Mouse (Mus musculus) MEL (cell line): ENCODE measurements around the gene Wdr5. TPM values are rescaled to one million over a fixed set of nuclear protein-coding genes. Genes with fewer than 3 reads are reported as not detected.

ENCODE experiments used
- DNase-seq: peaks from one replicate; pipeline ENCODE4 v3.0.0; 2011; ENCODE audit warnings: low read depth, low spot score
- H3K27ac ChIP-seq: 2 replicates; pipeline ENCODE4 v1.5.1; 2012; ENCODE audit warnings: low read depth, mild to moderate bottlenecking, control low read depth, low read length, moderate library complexity; ENCODE audit not compliant: control insufficient read depth
- H3K27me3 ChIP-seq, 2 experiments: fragments of 150-350 bp in 1 of 2; sonication (generic) in 1 of 2; 2 replicates each; pipeline ENCODE4 v1.6.1; 2012; ENCODE audit warnings: low read length in 2 of 2, mild to moderate bottlenecking in 2 of 2, improper control_type of control experiment in 1 of 2, moderate library complexity in 1 of 2; ENCODE audit not compliant: insufficient read depth in 2 of 2, control insufficient read depth in 1 of 2
- H3K36me3 ChIP-seq, 2 experiments: 2 replicates each; pipeline ENCODE4 v1.6.1; 2012 to 2014; ENCODE audit warnings: low read length in 2 of 2, improper control_type of control experiment in 1 of 2, inconsistent platforms in 1 of 2, mild to moderate bottlenecking in 1 of 2; ENCODE audit not compliant: insufficient read depth in 2 of 2, control insufficient read depth in 1 of 2
- H3K4me1 ChIP-seq, 2 experiments: fragments of 150-350 bp in 1 of 2; sonication (generic) in 1 of 2; 2 replicates each; pipeline ENCODE4 v1.6.1; 2012; ENCODE audit warnings: low read length in 2 of 2, improper control_type of control experiment in 1 of 2, mild to moderate bottlenecking in 1 of 2; ENCODE audit not compliant: insufficient read depth in 2 of 2, control insufficient read depth in 1 of 2
- H3K4me3 ChIP-seq, 2 experiments: fragments of 150-350 bp in 1 of 2; sonication (generic) in 1 of 2; 2 replicates each; pipeline ENCODE4 v1.5.1; 2012; ENCODE audit warnings: low read depth in 2 of 2, low read length in 2 of 2, mild to moderate bottlenecking in 2 of 2, moderate library complexity in 2 of 2, control low read depth in 1 of 2, improper control_type of control experiment in 1 of 2; ENCODE audit not compliant: control insufficient read depth in 1 of 2, insufficient read depth in 1 of 2
- H3K79me2 ChIP-seq: 2 replicates; pipeline ENCODE4 v1.6.1; 2012; ENCODE audit warnings: mild to moderate bottlenecking, low read length, moderate library complexity; ENCODE audit not compliant: control insufficient read depth, poor library complexity, insufficient read depth
- H3K9ac ChIP-seq: 2 replicates; pipeline ENCODE4 v1.6.1; 2012; ENCODE audit warnings: low read depth, mild to moderate bottlenecking, control low read depth, low read length, moderate library complexity; ENCODE audit not compliant: control insufficient read depth, poor library complexity, severe bottlenecking
- H3K9me3 ChIP-seq: fragments of 150-350 bp; sonication (generic); replicated peaks from 2 replicates; pipeline ENCODE4 v1.6.1; 2012; ENCODE audit warnings: mild to moderate bottlenecking, low read length, improper control_type of control experiment, moderate library complexity; ENCODE audit not compliant: insufficient read depth
- CHD1 ChIP-seq: IDR thresholded peaks from 2 replicates; pipeline ENCODE4 v1.6.1; 2012; ENCODE audit warnings: low read depth, mild to moderate bottlenecking, inconsistent platforms, low read length, improper control_type of control experiment
- CTCF ChIP-seq, 3 experiments: IDR thresholded peaks in 2 of 3; conservative IDR thresholded peaks in 1 of 3; 2 replicates each; pipeline ENCODE4 v1.5.1; 2011 to 2012; ENCODE audit warnings: low read length in 3 of 3, low read depth in 2 of 3, mild to moderate bottlenecking in 2 of 3, improper control_type of control experiment in 1 of 3, inconsistent platforms in 1 of 3, mixed read lengths in 1 of 3, moderate library complexity in 1 of 3; ENCODE audit not compliant: control insufficient read depth in 1 of 3, insufficient read depth in 1 of 3, poor library complexity in 1 of 3, severe bottlenecking in 1 of 3
- E2F4 ChIP-seq: IDR thresholded peaks from 2 replicates; pipeline ENCODE4 v1.6.1; 2011; ENCODE audit warnings: low read depth, low read length, improper control_type of control experiment, borderline replicate concordance
- ELF1 ChIP-seq: IDR thresholded peaks from 2 replicates; pipeline ENCODE4 v1.6.1; 2014; ENCODE audit warnings: low read depth, mild to moderate bottlenecking, inconsistent platforms, low read length, improper control_type of control experiment, moderate library complexity
- ETS1 ChIP-seq: IDR thresholded peaks from 2 replicates; pipeline ENCODE4 v1.6.1; 2012; ENCODE audit warnings: low read depth, mild to moderate bottlenecking, inconsistent platforms, low read length, improper control_type of control experiment, moderate library complexity
- GATA1 ChIP-seq: IDR thresholded peaks from 2 replicates; pipeline ENCODE4 v1.6.1; 2011; ENCODE audit warnings: low read depth, low read length, improper control_type of control experiment
- JUND ChIP-seq: IDR thresholded peaks from 2 replicates; pipeline ENCODE4 v1.6.1; 2011; ENCODE audit warnings: low read depth, mild to moderate bottlenecking, improper control_type of control experiment, low read length
- KAT2A ChIP-seq: conservative IDR thresholded peaks from 2 replicates; pipeline ENCODE4 v1.6.1; 2012; ENCODE audit warnings: low read depth, low read length, improper control_type of control experiment, inconsistent platforms
- MAFK ChIP-seq: IDR thresholded peaks from 2 replicates; pipeline ENCODE4 v1.6.1; 2011; ENCODE audit warnings: low read depth, mild to moderate bottlenecking, low read length, improper control_type of control experiment, borderline replicate concordance
- MAZ ChIP-seq: IDR thresholded peaks from 2 replicates; pipeline ENCODE4 v1.6.1; 2012; ENCODE audit warnings: low read depth, mild to moderate bottlenecking, inconsistent platforms, low read length, improper control_type of control experiment
- MEF2A ChIP-seq: IDR thresholded peaks from 2 replicates; pipeline ENCODE4 v1.6.1; 2014; ENCODE audit warnings: low read depth, mild to moderate bottlenecking, inconsistent platforms, low read length, improper control_type of control experiment; ENCODE audit not compliant: poor library complexity, insufficient replicate concordance, severe bottlenecking; ENCODE audit errors: extremely low read depth
- MYB ChIP-seq: IDR thresholded peaks from 2 replicates; pipeline ENCODE4 v1.6.1; 2011; ENCODE audit warnings: mild to moderate bottlenecking, low read depth, low read length, improper control_type of control experiment
- POLR2A ChIP-seq, 2 experiments: IDR thresholded peaks; 2 replicates each; pipeline ENCODE4 v1.6.1; 2011 to 2012; ENCODE audit warnings: low read length in 2 of 2, mild to moderate bottlenecking in 2 of 2, control low read depth in 1 of 2, improper control_type of control experiment in 1 of 2, low read depth in 1 of 2, moderate library complexity in 1 of 2; ENCODE audit not compliant: control insufficient read depth in 1 of 2, insufficient read depth in 1 of 2, poor library complexity in 1 of 2
- POLR2AphosphoS2 ChIP-seq: IDR thresholded peaks from 2 replicates; pipeline ENCODE4 v1.6.1; 2011; ENCODE audit warnings: low read length, improper control_type of control experiment
- POLR2AphosphoS5 ChIP-seq: IDR thresholded peaks from 2 replicates; pipeline ENCODE4 v1.6.1; 2012; ENCODE audit warnings: low read depth, borderline replicate concordance, mild to moderate bottlenecking, inconsistent platforms, low read length, moderate library complexity, mixed read lengths
- RAD21 ChIP-seq: IDR thresholded peaks from 2 replicates; pipeline ENCODE4 v1.6.1; 2011; ENCODE audit warnings: mild to moderate bottlenecking, low read depth, low read length, improper control_type of control experiment
- RCOR1 ChIP-seq: IDR thresholded peaks from 2 replicates; pipeline ENCODE4 v1.6.1; 2012; ENCODE audit warnings: low read depth, mild to moderate bottlenecking, inconsistent platforms, low read length, improper control_type of control experiment
- SMC3 ChIP-seq: IDR thresholded peaks from 2 replicates; pipeline ENCODE4 v1.6.1; 2011; ENCODE audit warnings: low read depth, low read length, improper control_type of control experiment
- TAL1 ChIP-seq: IDR thresholded peaks from 2 replicates; pipeline ENCODE4 v1.6.1; 2012; ENCODE audit warnings: mild to moderate bottlenecking, inconsistent platforms, low read length, moderate library complexity, mixed read lengths
- USF1 ChIP-seq: IDR thresholded peaks from 2 replicates; pipeline ENCODE4 v1.6.1; 2014; ENCODE audit warnings: low read depth, mild to moderate bottlenecking, inconsistent platforms, low read length, improper control_type of control experiment, moderate library complexity
- ZC3H11A ChIP-seq: IDR thresholded peaks from 2 replicates; pipeline ENCODE4 v1.6.1; 2012; ENCODE audit warnings: low read depth, mild to moderate bottlenecking, inconsistent platforms, low read length, improper control_type of control experiment
- ZKSCAN1 ChIP-seq: IDR thresholded peaks from 2 replicates; pipeline ENCODE4 v1.6.1; 2012; ENCODE audit warnings: low read depth, mild to moderate bottlenecking, inconsistent platforms, low read length, improper control_type of control experiment, moderate library complexity
- ZMIZ1 ChIP-seq: IDR thresholded peaks from 2 replicates; pipeline ENCODE4 v1.6.1; 2012; ENCODE audit warnings: low read depth, mild to moderate bottlenecking, inconsistent platforms, low read length, improper control_type of control experiment, moderate library complexity
- ZNF384 ChIP-seq: IDR thresholded peaks from 2 replicates; pipeline ENCODE4 v1.6.1; 2012; ENCODE audit warnings: low read depth, mild to moderate bottlenecking, inconsistent platforms, low read length, improper control_type of control experiment
- polyA plus RNA-seq, 2 experiments: library from polyadenylated mRNA; stranded (reverse) in 1 of 2; unstranded in 1 of 2; fragments of >175 nt in 1 of 2; fragments of >200 nt in 1 of 2; gene quantifications; 2 replicates each; pipeline versions ENCODE4 v1.2.1 to v1.2.4; 2012; ENCODE audit warnings: low replicate concordance in 2 of 2, low read depth in 1 of 2; ENCODE audit not compliant: insufficient read length in 2 of 2, insufficient read depth in 1 of 2, missing spikeins in 1 of 2
- total RNA-seq: library from RNA; depleted of rRNA; stranded (reverse); fragments of 300-350 nt; gene quantifications from 2 replicates; pipeline ENCODE4 v1.2.3, GENCODE M21; 2012

Wdr5 gene
- total and polyA plus RNA-seq, 3 experiments = 78.3 to 96.9 TPM; not detected in 1

- H3K4me3 ChIP-seq = no peak overlapping the region
- H3K9me3 ChIP-seq = no peaks in the 10 kb centered on the region
- H3K36me3 ChIP-seq = no peaks in the 10 kb centered on the region
- TF ChIP-seq USF1 = no peak
- TF ChIP-seq SMC3 = no peak
- TF ChIP-seq MEF2A = no peak
- TF ChIP-seq CTCF (IDR thresholded peaks at IDR 0.05 in 2 of 3, conservative IDR thresholded peaks at IDR 0.05 in 1 of 3; ENCODE audit: control insufficient read depth in 1 of 3, insufficient read depth in 1 of 3, low read depth in 2 of 3, low read length in 3 of 3, poor library complexity in 1 of 3, severe bottlenecking in 1 of 3) = 0 out of 6 replicates have a peak, but pooled peaks of 1 of the 3 experiments have one; percentile 5
- no peak for TF ChIP-seq MAZ
- TF ChIP-seq MYB = no peak
- TF ChIP-seq GATA1 = no peak
- TF ChIP-seq, all 39 proteins: peak for 1
- Histone ChIP-seq H3K27ac (no peak overlapping the region), H3K79me2 (no peaks in the 10 kb centered on the region), H3K4me1 (no peaks in the 10 kb centered on the region), H3K27me3 (peaks cover 3 to 7% of the 10 kb centered on the region in 2 experiments; a peak in 3 of 4 replicates), H3K9ac (no peak overlapping the region)
- no peak for DNase-seq
Observed at GRCm38 (mm10) chr2:27563641-27564148, 48.7 kb downstream of the Wdr5 start.

- H3K9ac ChIP-seq = no peak overlapping the region
- peaks cover 5 to 7% of the 10 kb centered on the region in 2 experiments; a peak in 3 of 4 replicates for H3K27me3 ChIP-seq
- H3K9me3 ChIP-seq = no peaks in the 10 kb centered on the region
- H3K4me3 ChIP-seq = no peak overlapping the region
- H3K4me1 ChIP-seq = no peaks in the 10 kb centered on the region
- no peak for DNase-seq
- H3K79me2 ChIP-seq = no peaks in the 10 kb centered on the region
- no peak overlapping the region for H3K27ac ChIP-seq
- TF ChIP-seq RAD21 = no peak
- no peak for TF ChIP-seq JUND
- no peak for TF ChIP-seq ZC3H11A
- no peaks in the 10 kb centered on the region for H3K36me3 ChIP-seq
Observed at GRCm38 (mm10) chr2:27564694-27565093, 49.7 kb downstream of the Wdr5 start.

GRCm38 (mm10) chr2:27565316-27566103, 50.6 kb downstream of the Wdr5 start:
- H3K4me1 ChIP-seq = no peaks in the 10 kb centered on the region
- H3K36me3 ChIP-seq = no peaks in the 10 kb centered on the region
- H3K27me3 ChIP-seq = peaks cover 4 to 6% of the 10 kb centered on the region in 2 experiments
- no peak overlapping the region for H3K27ac ChIP-seq
- H3K79me2 ChIP-seq = no peaks in the 10 kb centered on the region
- no peak for DNase-seq
- no peaks in the 10 kb centered on the region for H3K9me3 ChIP-seq
- no peak overlapping the region for H3K9ac ChIP-seq
- no peak overlapping the region for H3K4me3 ChIP-seq
- TF ChIP-seq ELF1 (no peak), SMC3 (no peak), TAL1 (no peak), CHD1 (no peak), ZMIZ1 (no peak), ETS1 (no peak), ZNF384 (no peak), POLR2A (IDR thresholded peaks at IDR 0.05; ENCODE audit: control insufficient read depth in 1 of 2, insufficient read depth in 1 of 2, low read depth in 1 of 2, low read length in 2 of 2, poor library complexity in 1 of 2) (no peak), ZKSCAN1 (no peak), RAD21 (no peak), RCOR1 (no peak), MAFK (no peak), E2F4 (no peak), GATA1 (no peak), POLR2AphosphoS5 (no peak), KAT2A (no peak), POLR2AphosphoS2 (no peak)
